Comparison of ENCODE assay signal across 12 mouse cellular contexts in genomic region chr15:62709546-62709945, GRCm38 (mm10).
A peak's percentile ranks its signal among the peaks of the same experiment; 100 is the strongest.
DNase-seq lines count a peak whose midpoint lies in the region; ATAC-seq and TF ChIP-seq lines count a peak whose summit lies in the region.
"Had no signal": no experiment of that assay in that cellular context is flagged by ENCODE, and none has a peak within 500 bp of the region (broad histone marks: within the 10 kb centered on the region; RNA-seq: fewer than 3 reads in every experiment).

No protein-coding gene starts in this region.

- WGBS in hindbrain, embryonic 14.5 days, result 73% methylated on average over 2 of the region's 2 CpGs
- 76% methylated on average over 2 of the region's 2 CpGs for WGBS in hindbrain, embryonic 13.5 days
- 71% methylated on average over 2 of the region's 2 CpGs for WGBS in intestine, postnatal 0 days

- H3K9me3 ChIP-seq in hindbrain, embryonic 14.5 days (ENCODE audit: control insufficient read depth, low read length), result no peaks in the 10 kb centered on the region
- H3K9me3 ChIP-seq in hindbrain, embryonic 13.5 days, result no peaks in the 10 kb centered on the region
- no peaks in the 10 kb centered on the region for H3K9me3 ChIP-seq in intestine, postnatal 0 days (ENCODE audit: control insufficient read depth)
- H3K9me3 ChIP-seq: embryonic facial prominence, embryonic 15.5 days; neural tube, embryonic 13.5 days had no signal

- H3K9ac ChIP-seq in hindbrain, embryonic 14.5 days, result no peak overlapping the region
- no peak overlapping the region for H3K9ac ChIP-seq in hindbrain, embryonic 13.5 days
- no peak overlapping the region for H3K9ac ChIP-seq in intestine, postnatal 0 days (ENCODE audit: low read depth, low read length)
- H3K9ac ChIP-seq: embryonic facial prominence, embryonic 15.5 days; neural tube, embryonic 13.5 days had no signal

- DNase-seq in adrenal gland, postnatal 10 days, result peak; percentile 48
- DNase-seq in adrenal gland, postnatal 4 days (ENCODE audit: low spot score in 2 of 2), result no peak
- DNase-seq in hindbrain, embryonic 14.5 days (ENCODE audit: low spot score), result peak; percentile 40
- peak; percentile 24 for DNase-seq in ovary, postnatal 14 days (ENCODE audit: low spot score)
- no peak for DNase-seq in ovary, adult 18-20 months (ENCODE audit: low spot score)
- peak; percentile 9 for DNase-seq in layer of hippocampus, postnatal 36 days
- DNase-seq: thymus, postnatal 14 days had no signal

- H3K4me3 ChIP-seq in hindbrain, embryonic 14.5 days (replicated peaks; ENCODE audit: low read length), result no peak overlapping the region
- H3K4me3 ChIP-seq in hindbrain, embryonic 13.5 days, result no peak overlapping the region
- H3K4me3 ChIP-seq in intestine, postnatal 0 days (ENCODE audit: low read depth, low read length), result no peak overlapping the region
- H3K4me3 ChIP-seq: embryonic facial prominence, embryonic 15.5 days; neural tube, embryonic 13.5 days had no signal

- TF ChIP-seq CTCF in intestine, postnatal 0 days (IDR thresholded peaks at IDR 0.05; ENCODE audit: low read depth), result no peak

- H3K36me3 ChIP-seq in hindbrain, embryonic 14.5 days (replicated peaks; ENCODE audit: control insufficient read depth, insufficient read depth), result no peaks in the 10 kb centered on the region
- H3K36me3 ChIP-seq in hindbrain, embryonic 13.5 days, result no peaks in the 10 kb centered on the region
- no peaks in the 10 kb centered on the region for H3K36me3 ChIP-seq in intestine, postnatal 0 days (ENCODE audit: control insufficient read depth, insufficient read depth)
- H3K36me3 ChIP-seq: embryonic facial prominence, embryonic 15.5 days; neural tube, embryonic 13.5 days had no signal

- no peaks in the 10 kb centered on the region for H3K4me1 ChIP-seq in hindbrain, embryonic 14.5 days (replicated peaks; ENCODE audit: control insufficient read depth, insufficient read depth, low read length)
- no peaks in the 10 kb centered on the region; the same call in 1 of the 2 replicates for H3K4me1 ChIP-seq in hindbrain, embryonic 13.5 days (replicated peaks)
- H3K4me1 ChIP-seq in intestine, postnatal 0 days (replicated peaks; ENCODE audit: control insufficient read depth, insufficient read depth, low read length), result 0 out of 2 replicates have a peak, but pooled peaks cover 4% of the 10 kb centered on the region
- H3K4me1 ChIP-seq: embryonic facial prominence, embryonic 15.5 days had no signal

- no peaks in the 10 kb centered on the region for H3K27me3 ChIP-seq in hindbrain, embryonic 14.5 days (ENCODE audit: control insufficient read depth, insufficient read depth, low read length)
- H3K27me3 ChIP-seq in hindbrain, embryonic 13.5 days, result no peaks in the 10 kb centered on the region
- H3K27me3 ChIP-seq in intestine, postnatal 0 days (replicated peaks; ENCODE audit: control insufficient read depth, insufficient read depth, low read length), result no peaks in the 10 kb centered on the region
- H3K27me3 ChIP-seq: embryonic facial prominence, embryonic 15.5 days; neural tube, embryonic 13.5 days had no signal

- H3K27ac ChIP-seq in hindbrain, embryonic 14.5 days, result no peak overlapping the region
- H3K27ac ChIP-seq in hindbrain, embryonic 13.5 days, result no peak overlapping the region
- H3K27ac ChIP-seq in intestine, postnatal 0 days (ENCODE audit: low read depth, low read length), result no peak overlapping the region
- H3K27ac ChIP-seq: embryonic facial prominence, embryonic 15.5 days; neural tube, embryonic 13.5 days had no signal

- no peak overlapping the region for H3K4me2 ChIP-seq in hindbrain, embryonic 14.5 days (replicated peaks)
- H3K4me2 ChIP-seq in hindbrain, embryonic 13.5 days, result no peak overlapping the region
- H3K4me2 ChIP-seq in intestine, postnatal 0 days (replicated peaks; ENCODE audit: low read depth), result no peak overlapping the region
- H3K4me2 ChIP-seq: embryonic facial prominence, embryonic 15.5 days; liver, embryonic 11.5 days; neural tube, embryonic 13.5 days had no signal

- ATAC-seq in hindbrain, embryonic 14.5 days (ENCODE audit: low FRiP score), result no peak
- ATAC-seq in hindbrain, embryonic 13.5 days (ENCODE audit: low FRiP score), result no peak
- ATAC-seq in intestine, postnatal 0 days, result no peak

Comparison
In these comparisons a context has a peak if more than half of its experiments do, and no peak if none do; other contexts are left out.
1. DNase-seq: peak in adrenal gland, postnatal 10 days (single experiment), hindbrain, embryonic 14.5 days (single experiment), ovary, postnatal 14 days (single experiment) and layer of hippocampus, postnatal 36 days (2 of 2); none in adrenal gland, postnatal 4 days (0 of 2) and ovary, adult 18-20 months (single experiment).